Mouse (Mus musculus): ENCODE data around the gene Mien1.
A peak's percentile ranks its signal among the peaks of the same experiment; 100 is the strongest.

Gene Mien1

DNA sequence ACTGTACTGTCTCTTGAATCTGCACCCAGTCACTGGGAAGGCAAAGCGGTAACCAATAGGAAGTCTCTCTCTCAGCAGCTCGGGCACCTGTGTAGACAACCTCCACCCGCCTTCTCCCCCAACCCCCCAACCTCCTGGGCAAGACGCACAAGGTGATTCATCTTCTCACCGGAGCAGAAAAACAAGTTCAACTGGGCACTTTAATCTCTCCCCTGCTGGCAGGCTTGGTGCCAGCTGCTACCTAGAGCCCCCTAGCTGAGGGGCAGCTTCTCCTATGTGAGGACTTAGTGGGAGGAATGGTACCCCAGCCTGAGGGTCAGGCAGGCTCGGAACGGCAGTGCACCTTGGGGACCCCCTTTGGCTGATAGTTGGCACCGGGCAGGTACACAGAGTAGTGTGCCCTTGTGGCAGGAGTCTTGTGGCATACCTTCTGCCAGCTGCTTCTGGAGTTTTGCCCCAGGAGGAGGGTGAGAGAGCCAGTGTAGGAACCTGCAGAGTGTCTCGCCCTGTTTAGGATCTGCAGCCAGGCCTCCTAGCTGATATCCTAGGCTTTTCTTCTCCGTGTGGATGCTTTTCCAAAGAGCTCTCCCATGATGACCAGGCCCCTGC is 19.7 kb downstream of the Mien1 start:
- peak; percentile 73 to 87 for DNase-seq

DNA sequence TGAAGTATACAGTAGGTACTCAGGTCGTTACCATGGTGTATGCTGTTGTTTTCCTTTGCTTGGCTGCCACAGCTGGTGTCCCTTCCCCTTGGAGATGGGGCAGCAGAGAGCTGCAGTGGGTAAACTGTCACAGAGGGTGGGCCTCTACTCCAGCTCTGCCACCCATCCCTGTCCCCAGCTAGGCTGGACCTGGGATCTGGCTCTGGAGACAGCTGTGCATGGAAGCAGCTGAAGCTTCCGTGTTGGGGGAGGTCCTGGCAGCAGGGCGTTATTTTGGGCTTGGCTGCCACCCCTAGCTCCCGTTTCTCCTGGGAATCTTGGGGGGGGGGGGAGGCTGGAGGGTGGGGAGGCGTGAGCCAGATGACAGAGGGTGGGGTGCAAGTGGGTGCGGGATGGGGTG is 20.5 kb downstream of the Mien1 start:
- DNase-seq, result no peak

DNA sequence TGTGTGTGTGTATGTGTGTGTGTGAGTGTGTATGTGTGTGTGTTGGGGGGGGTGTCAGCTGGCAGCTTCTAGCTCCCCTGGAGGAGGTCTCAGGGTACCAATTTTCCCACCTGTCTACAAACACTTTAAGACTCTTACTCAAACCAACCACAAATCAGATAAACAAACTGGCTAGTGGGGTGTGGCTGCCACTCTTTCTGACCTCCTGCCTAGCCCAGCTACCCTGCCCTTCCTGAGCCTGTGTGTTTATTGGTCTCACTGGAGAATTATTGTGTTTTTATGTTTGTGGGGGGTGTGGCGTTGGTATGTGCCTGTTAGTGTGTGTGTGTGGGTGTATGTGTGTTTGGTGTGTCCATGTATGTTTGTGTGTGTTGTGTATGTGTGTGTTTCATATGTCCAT is 21.7 kb downstream of the Mien1 start:
- peak in 1 of 2 experiments; percentile 44 for DNase-seq

DNA sequence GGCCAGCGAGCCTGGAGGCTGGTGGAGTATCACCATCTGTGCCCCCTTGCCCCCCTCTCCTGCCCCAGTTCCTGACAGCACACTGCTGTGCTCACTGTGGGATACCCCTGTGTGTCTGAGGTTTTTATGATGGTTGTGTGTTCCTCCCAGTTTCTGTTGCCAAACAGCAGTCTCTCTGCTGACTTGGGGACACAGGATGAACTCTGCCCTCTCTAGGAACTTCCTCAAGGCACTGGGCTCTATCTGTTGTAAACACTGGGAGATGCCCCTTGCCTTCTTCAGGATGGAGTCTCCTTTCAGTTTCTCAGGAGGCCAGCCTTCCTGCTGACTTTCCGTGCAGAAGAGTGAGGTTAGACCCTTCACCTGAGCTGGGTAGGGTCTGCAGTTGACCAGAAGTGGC is 24.6 kb downstream of the Mien1 start:
- no peak for DNase-seq

DNA sequence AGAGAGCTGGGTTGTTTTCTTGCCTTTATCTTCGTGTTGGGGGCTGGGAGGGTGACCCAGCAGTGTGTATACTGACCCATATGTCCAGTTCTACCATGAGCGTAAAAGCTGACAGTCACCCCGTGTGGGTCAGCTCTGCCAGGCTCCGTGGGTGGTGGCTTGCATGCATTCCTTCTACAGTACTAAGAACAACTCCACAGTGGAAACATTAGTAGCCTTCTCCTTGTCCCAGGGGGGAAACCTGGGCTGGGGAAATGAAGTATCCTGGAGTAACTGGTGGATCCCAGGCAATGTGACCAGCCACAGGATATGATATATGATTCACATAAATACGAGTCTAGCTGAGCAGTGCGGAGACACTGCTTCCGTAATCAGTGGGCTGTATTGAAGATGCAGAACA is 25.1 kb downstream of the Mien1 start:
- no peak for DNase-seq

DNA sequence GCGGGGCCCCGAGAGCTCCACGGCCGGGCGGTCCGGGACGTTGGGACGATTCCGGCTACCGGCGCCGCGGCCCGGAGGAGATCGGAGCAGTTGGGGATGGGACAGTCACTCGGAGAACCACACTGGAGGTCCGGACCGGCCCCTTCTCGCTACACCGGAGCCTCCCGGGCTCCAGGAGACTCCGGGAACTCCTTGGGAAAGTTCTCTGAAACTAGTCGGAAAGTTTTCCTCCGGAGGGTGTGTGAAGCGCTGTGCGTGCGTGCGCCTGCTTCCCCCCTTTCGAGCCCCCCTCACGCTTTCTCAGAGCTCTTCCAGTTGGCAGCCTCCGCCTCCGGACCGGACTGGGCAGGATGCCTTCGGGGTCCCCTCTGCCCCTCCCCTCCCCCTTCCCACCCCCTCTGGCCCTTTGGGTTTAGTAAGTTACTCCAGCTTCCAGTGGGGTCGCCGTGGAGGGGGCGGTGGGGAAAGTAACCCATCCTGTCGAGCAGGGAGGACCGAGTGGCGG is 25.9 kb downstream of the Mien1 start:
- peak in 1 of 2 experiments; percentile 42 for DNase-seq

DNA sequence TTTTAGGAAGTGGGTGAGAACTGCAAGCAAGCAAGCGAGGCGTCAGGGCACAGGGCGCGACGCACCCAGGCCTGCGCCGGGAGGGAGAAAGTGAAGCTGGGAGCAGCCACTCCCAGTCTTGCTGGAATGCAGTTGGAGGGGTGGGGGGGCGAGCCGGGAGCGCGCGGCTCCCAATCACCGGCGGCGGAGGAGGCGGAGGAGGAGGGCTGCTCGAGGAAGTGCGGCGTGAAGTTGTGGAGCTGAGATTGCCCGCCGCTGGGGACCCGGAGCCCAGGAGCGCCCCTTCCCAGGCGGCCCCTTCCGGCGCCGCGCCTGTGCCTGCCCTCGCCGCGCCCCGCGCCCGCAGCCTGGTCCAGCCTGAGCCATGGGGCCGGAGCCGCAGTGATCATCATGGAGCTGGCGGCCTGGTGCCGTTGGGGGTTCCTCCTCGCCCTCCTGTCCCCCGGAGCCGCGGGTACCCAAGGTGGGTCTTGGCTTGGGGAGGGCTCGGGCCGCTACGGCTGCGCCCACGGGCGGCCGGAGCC is 26.5 kb downstream of the Mien1 start, which contains the start of gene Erbb2:
Erbb2 (plus strand) TSS at position 198 of the 524 bp plus-strand sequence.
- DNase-seq, result peak; percentile 82 to 89

DNA sequence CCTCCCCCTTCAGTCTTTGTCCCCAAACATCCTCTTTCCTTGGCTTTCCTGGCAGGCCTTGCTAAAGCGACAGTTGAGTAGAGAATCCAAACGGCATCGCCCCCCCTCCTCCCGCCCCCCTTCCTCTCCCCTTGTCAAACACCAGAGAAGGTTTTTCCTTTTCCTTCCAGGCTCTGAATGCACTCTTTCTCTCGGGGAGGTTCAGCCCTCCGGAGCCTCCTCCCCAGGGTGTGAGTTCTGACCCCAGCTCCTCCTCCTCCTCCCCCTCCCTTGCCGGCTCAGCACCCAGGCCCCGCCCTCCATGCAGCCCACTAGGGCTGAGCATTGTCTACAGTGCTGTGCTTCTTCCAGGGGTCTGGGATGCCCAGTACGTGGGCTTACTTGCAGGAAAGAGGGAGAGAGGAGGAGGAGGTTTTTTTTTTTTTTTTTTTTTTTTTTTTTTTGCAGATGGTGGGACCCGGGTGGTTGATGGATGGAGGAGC is 29.4 kb downstream of the Mien1 start:
- no peak for DNase-seq

DNA sequence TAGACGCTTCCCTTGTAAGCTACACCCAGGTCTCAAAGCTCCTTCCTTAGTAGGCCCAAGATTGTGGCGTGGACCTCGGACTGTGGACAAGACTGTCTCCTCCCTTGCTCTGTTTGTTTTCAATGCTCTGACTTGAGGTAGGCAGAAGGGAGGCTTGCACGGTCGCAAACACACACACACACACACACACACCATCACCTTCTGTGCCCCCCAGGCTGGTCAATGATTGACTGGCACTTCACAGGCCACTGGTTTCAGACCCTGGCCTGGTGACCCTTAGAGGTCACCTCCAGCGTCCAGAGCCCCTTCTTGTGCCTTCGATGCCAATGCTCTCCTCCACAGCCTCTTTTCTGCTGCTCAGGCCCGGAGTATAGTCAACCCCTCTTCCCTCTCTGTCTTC is 29.9 kb downstream of the Mien1 start:
- DNase-seq, result no peak

DNA sequence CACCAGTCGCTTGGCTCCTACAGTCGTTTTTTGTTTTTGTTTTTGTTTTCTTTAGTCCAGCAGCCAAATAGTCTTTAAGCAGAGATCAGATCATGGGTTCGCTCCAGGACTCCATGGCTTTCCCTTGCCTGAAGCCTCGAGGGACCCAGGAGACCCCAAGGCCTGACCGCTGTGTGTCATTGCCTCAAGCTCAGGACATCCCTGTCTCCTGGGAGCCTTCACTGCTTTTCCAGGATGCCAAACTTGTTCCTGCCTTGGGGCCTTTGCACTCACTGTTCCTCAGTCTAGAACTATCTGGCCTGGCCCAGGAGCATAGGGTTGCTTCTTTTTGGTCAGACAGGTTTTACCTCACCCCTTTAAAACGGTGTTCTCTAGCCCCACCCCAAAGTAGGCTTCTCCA is 32.2 kb downstream of the Mien1 start:
- no peak for DNase-seq

DNA sequence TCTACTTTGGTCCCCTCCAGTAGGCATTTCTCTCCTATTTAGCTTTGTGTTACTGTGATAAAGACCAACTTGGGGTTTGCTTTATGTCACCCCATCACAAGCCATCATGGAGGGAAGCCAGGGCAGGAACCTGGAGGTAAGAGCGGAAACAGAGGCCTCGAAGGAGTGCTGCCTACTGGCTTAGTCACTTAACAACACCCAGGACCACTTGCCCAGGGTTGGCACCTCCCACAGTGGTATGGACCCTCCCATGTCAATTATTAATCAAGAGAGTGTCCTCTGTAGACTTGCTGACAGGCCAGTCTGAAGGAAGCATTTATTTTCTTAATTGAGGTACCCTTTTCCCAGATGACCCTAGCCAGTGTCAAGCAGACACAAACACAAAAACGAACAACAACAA is 38.0 kb downstream of the Mien1 start:
- DNase-seq, result no peak

DNA sequence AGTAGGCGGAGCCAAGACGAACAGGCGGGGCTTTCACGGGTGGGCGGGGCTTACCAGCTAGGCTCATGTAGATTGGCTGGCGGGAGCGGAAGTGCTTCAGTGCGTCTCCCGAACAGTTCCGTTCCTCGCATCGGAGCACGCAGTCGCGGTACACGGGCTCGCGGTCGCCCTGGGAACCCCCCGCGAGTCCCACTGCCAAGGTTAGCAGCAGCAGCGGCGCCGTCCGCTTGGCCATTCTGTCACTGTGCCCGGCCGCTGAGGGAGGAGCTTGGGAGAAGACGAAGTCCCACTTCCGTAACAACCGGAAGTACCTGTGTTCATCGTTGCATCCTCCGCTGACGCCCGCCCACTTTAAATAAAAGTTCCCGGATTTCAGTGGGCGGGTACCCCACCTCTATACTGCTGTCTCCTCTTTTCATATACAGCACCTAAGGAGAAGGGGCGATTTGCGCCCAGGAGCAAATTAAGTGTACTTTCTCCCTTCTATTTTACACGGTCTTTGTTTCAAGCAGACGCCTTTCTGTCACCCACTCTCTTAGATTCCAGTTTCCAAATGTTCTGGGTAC is 38.5 kb downstream of the Mien1 start, which contains the start of gene Pgap3:
Pgap3 (minus strand) TSS at position 330 of the 566 bp plus-strand sequence.
- peak; percentile 86 to 90 for DNase-seq

DNA sequence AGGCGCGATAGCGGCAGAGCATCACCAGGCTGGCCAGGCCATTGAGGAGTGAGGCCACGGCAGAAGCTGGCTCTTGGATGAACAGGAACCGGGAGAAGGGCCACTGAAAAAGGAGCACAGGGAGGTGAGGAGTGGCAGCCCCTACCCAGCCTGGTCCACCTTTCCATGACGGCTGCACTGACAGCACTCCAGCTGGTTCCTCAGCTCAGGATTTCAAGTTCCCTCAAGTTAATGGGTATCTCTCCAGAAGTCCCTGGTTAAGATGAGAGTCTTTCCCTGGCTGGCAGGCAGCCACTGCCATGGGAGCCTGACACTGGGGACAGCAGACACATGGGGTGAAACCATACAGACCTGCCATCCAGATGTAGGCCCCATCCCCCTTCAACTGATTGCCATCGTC is 40.8 kb downstream of the Mien1 start:
- no peak for DNase-seq

DNA sequence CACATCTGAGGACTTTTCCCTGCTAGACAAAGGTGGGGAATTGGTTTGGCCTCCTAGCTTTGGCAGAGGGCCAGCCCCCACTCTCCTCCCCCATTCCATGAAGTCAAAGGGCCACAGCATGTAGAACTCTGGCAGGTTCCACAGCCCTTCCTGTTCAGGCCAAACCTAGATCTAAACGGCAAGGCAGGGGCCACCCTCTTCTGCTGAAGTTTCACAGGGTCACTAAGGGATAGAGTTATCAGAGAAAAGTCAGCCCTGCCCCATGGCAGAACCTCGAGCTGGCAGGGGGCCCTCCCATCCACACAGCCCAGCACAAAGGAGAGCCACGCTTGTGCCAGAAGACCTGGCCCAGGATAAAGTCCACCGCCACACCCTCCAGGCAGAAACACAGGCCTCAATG is 43.8 kb downstream of the Mien1 start:
- no peak for DNase-seq

DNA sequence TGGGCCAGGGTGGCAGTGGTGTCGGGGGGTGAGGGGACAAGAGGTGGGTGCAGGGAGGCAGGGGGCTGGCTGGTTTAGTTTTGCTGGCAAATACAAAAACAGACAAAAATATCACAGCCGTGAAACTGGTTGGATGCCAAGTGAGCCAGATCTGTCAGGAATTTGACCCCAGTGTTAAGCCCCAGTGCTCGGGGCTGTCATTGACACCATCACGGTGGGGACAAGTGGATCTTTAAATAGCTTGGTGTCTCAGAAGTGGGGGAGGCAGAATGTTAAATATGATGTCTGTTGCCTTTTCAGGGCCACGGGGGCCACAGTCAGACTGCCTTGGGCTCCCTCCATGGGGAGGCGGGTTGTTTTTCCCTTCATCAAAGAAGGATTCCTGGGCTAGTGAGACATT is 44.5 kb downstream of the Mien1 start:
- no peak for DNase-seq

DNA sequence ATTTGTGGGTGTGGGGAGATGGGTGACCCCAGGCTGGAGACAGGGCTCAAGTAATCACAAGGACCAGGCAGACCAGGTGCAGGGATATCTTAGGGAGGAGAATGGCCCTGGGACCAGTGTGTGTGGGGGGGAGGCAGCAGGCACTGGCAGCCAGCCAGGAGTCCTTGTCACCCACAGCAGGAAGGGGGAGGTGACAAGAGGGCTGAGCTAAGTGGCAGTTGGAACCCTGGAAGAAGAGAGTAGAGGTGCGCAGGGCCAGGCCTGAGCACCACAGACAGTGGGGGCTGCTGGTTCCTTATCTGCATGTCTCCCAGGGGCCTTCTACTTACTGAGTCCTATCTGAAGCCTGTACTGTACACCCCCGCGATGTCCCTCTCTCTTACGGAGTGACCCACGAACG is 45.5 kb downstream of the Mien1 start:
- peak; percentile 67 to 75 for DNase-seq

DNA sequence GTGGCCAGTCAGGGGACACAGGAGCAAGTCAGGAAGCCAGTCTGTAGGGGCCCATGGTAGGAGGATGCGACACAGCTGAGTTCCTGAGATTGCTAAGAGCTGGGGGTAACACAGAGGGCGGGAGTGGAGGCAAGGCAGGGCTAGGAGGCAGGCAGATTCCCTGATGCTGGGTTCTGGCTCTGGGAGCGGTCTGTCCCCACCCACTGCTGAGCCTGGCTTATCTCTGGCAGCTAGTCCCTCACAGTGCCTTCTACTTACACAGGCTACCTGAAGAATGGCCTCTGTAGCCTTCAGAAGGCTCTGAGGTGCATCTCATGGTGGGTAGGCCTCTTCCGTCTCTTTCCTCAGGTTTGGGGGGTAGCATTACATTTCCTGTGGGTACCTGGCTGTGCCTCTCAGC is 46.1 kb downstream of the Mien1 start:
- no peak for DNase-seq

DNA sequence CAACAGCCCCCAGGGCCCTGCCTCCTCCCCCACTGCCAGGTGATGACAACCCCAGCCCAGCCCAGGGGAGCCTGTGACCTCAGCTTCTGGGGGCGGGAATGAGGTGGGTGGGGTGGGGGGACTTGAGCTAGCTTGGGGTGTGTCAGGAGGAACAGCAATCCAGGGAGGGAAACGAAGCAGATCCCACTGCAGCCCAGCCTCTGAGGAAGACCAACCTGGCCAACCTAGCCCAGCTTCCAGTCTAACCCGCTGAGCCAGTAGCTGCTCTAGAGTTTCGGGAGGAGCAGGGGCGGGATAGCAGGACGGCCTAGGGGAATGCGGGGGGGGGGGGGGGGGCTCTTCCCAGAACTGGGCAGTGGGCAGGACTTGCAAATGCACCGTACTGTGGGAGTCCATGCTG is 46.8 kb downstream of the Mien1 start:
- DNase-seq, result no peak

DNA sequence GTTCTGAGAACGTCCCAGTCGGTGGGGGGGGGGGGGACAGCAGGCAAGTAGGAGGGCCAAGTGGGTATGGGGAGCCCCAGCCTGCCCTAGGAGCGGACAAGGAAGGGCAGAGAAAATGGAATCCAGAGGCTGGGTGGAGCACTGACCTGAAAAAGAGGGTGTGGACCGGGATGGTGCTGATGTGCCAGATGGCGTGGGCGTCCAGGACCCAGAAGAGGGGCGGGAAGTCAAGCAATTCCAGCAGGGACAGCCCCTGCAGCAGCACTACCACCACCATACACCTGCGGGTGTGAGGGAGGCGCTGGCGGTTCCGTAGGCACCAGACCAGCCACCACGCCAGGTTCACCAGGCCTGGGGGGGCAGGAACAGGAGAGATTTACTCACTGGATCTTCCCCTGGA is 48.6 kb downstream of the Mien1 start:
- DNase-seq, result no peak

DNA sequence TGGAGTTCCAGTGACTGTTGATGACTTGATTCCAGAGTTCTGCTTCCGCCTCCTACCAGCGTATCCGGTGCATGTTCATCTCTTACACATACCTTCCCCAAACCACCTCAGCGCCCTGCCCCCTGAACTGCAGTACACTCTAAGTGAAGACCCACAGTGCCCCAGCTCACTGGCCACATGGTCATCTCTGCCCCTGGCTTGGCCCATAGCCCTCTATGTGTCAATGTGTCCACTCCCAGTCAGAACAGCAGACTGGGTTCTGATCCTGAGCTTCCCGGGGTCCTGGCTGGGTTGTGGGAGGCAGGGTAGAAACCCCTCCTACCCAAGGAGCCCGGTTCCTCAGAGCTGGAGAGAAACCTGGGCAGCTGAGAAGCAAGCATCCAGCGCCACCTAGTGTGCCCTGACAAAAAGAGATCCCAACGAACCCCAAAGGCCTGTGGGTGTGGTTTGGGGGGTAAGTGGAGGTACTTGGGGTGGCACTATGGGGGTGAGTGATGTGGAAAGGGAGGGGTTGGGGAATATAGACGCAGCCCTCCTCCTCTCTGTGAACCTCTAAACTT is 49.5 kb downstream of the Mien1 start:
- DNase-seq, result peak; percentile 56 to 68

DNA sequence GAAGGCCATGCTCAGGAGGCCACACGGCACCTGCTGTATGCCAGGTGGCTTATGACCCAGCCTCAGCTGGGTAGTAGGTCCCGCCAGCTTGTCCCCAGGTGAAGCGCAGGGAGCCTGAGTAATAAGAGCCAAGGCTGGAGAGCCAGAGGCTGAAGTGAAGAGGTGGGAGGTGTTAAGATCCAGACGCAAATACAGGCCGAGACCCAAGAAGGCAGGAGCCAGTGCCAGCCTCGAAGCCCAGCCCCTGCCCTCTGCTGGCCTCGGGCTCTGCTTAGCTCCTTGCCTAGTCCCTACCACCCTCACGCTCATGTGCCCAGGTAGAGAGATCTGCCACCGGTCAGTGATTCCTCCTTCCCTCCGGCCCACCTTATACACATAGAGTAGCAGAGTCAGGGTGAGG is 50.5 kb downstream of the Mien1 start:
- peak; percentile 45 to 63 for DNase-seq

Measured in lung, adult 18-20 months (tissue).